Mouse (Mus musculus) cerebellum, adult 9-10 months (tissue): ENCODE measurements at regions not wholly inside any gene's neighbourhood (a gene's known extent, or its start where the extent isn't known, plus 50 kb on each side); places are given as distances from the start of the nearest gene placed in this dataset.

Experiments
- DNase-seq: peaks from one replicate; pipeline ENCODE4 v3.0.0; 2022

DNA sequence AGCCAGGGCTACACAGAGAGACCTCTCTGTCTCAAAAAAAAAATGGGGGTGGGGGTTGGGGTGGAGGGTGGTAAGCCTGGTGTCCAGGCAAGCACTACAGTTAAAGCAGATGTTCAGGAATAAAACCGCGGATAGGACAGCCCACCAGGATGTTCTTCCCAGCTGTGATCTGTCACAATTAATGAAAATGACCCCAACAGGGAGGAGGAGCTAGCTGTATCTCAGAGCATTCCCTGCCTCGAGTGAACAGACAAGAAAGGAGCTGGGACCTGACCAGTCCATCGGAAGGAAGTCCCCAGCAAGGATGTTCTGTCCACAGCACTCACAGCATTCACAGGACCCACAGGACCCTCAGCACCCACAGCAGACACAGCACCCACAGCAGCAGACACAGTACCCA, 80.4 kb downstream of the Utp6 start:
- DNase-seq = no peak

DNA sequence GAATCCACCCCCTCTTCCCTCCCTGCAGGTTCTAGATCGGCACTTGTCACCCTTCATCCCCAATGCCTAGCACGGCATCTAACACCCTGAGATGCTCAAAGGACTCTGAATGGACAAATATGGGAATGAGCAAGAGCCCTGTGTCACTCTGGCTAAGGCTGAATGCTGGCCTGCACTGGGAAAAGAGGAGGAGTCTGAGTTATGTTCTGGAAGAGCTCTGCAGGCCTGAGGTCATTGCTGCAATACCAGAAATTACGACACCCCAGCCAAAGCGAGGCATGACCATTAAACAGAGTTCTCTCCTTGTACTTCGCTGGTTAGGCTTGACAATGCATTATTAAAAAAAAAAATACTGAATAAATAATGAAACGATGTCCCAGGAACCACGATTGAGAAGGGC, 84.1 kb downstream of the Utp6 start:
- DNase-seq = no peak

DNA sequence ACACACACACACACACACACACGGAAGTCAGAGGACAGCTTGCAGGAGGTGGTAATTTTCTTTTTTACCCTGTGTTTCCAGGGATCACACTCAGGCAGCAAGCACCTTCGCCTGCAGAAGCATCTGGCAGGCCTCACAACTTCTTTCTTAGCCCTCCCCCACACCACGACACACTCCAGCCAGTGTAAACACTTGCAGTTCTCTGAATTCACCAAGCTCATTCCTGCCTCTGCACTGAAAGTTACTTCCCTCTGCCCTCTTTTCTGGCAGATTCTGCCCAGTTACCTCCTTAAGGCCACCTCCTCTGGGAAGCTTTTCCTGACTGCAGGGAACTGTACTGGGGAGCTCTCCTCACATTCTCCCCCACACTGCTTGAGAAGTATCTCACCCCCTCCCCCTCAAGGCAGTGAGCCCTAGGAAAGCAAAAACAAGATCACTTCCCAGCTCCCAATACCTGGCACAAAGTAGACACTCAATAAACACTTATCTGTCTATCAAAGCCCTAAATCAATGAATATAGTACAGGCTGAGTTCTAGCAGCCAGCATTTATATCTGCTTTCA, 84.9 kb downstream of the Utp6 start:
- no peak for DNase-seq

DNA sequence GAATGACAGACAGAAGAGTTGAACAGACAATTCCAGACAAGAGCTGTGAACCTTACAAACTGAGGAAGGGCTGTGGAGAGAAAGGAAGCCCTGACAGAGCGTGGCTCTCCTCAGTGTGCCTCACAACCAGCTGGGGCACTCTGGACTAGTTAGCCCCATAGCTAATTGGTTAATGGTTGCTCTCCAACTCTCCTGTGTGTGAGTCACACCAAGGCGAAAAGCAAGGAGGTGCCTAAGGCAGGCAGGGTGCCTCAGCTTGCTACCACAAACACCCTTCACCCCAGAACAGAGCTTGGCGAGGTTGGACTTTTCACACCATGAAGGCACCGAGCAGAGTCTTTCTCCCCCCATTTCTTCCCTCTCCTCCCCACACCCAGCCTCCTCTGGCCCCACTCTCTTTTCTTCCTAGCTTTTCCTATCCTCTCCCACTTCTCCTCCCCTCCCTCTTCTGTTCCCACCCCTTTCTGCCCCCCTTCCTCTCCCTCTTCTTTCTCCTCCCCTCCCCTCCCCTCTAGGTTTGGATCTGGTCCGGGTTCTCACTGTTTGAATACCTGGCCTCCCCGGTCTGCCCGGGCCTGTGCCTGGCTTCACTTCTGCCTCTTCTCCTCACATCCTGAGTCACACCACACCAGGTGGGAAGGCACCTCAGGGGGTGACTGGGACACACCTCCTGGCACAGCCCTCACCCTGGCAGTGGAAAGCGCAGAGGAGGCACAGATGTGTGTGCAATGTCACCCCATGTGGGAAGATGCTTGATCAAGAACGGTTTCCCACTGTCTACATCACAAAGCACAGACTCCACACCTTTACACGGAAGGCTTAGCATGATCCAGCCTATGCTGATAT, 90.2 kb downstream of the Utp6 start:
- DNase-seq = no peak

DNA sequence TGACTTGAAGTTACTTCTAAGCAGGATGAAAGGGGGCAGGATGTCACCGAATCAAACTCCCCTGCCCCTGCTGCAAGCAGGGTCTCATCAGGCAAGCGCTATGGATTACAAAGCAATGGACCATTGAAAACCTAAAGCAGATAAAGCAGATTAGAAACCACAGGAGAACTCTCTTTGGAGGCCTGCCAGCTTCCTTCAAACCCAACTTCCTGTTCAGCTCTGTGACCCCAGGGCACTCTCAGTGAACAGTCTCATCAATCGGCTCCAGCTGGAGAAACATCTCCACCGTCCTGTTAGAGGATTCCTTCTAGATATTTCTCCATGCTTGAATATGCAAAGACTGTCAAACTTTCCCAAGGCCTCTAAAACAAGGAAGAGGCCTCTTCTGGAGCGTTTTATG, 92.0 kb downstream of the Utp6 start:
- DNase-seq = no peak

DNA sequence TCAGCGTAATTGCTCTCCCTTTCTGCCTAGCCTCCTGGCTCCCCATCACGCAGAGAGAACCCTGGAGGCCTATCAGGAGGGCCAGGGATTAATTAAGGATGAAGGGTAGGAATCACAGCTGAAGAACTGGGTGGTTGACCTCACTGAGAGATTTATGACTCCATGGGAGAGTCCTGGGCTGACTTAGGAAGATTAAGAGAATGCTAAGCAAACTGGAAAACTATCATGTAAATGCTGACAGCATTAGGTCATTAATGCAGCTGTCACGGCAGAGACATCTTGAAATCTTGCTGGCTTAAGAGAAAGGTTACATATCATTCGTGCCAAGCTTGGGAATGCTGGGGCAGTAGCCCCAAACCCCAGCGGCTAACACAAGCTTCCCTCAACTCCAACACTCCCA, 93.2 kb downstream of the Utp6 start:
- DNase-seq = no peak

DNA sequence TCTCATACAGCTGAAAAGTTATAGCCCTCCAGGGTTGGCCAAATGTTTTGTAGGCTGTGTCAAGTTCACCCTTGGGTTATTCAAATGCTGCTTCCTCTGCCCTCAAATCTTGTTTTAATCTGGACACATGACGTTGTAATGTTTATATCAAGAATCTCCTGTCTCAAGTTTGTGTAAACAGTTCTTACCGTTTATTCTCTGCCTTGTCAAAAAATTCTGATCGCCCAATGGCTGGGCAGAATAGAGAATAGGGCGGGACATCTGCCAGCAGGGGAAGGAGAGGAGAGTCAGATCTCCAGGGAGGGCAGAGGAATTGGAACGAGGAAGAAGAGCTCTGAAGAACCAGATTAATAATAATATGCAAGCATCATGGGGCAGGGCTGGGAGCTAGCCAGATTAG, 97.4 kb downstream of the Utp6 start:
- DNase-seq = no peak

DNA sequence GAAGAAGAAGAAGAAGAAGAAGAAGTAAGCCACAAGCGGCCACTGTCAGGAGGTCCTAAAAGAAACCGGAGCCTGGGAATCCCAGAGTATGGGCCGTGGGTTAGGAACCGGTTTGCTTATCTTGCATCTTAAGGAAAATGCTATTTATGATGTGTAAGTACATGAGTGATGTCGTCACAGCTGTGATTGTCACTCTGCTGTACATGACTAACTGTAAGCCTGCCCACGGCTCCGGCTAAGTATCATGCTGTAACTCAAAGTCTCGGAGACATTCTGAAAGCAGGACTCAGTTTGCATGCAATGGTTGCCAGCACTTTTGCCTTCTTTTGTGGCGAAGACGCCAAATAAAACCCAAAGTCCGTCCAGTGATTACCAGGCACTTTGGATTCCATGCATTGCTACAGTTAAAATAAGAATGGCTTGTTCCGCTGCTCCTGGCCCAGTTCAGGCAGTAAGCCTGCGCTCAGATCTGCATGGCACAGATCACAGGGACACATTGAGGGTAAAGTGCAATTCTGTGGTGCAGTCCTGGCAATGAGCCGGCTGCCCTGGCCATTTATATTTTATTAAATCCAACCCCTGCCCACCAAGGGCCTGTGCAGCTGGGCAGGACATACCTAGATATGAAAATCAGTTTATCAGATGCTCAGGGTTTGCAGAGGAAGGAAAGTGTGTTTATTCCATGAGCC, 98.6 kb downstream of the Utp6 start:
- DNase-seq = no peak

DNA sequence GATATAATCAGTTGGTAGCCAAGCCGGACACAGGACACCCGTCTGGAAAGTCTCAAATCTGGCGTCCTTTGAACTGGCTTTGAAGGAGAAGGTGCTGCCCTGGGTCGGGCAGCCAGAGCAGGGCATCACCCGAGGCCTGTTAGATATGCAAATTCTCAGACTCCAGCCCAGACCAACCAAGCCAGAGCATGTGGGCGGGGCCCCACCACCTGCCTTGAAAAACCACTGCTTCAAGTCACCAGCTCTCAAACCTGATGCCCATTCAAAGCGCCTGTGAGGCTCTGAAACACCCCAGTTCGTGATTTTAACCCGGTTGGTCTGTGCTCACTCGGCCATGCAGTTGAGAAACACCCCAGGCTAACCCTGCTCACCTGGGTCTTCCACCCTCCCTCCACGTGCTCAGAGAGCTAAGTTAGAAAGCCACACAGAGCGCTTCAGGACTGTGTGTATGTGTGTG, 101.6 kb downstream of the Utp6 start:
- no peak for DNase-seq

DNA sequence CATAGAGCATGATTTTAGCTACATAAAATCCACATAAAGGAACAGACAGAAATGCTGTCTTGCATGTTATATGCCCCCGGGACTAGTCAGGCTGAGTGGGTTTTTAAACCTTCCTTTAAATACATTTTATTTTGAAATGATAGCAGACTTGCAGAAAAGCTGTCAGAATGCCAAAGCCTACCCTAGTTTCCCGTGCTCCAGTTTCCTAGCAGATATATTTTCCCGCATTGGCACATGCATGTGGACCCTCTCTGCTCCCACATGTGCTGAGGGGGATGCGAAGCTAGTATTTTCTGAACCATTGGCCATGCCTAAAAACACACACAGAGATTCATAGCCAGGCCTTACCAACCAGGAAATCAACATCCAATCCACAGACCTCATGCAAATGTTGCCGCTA, 105.8 kb downstream of the Utp6 start:
- no peak for DNase-seq

DNA sequence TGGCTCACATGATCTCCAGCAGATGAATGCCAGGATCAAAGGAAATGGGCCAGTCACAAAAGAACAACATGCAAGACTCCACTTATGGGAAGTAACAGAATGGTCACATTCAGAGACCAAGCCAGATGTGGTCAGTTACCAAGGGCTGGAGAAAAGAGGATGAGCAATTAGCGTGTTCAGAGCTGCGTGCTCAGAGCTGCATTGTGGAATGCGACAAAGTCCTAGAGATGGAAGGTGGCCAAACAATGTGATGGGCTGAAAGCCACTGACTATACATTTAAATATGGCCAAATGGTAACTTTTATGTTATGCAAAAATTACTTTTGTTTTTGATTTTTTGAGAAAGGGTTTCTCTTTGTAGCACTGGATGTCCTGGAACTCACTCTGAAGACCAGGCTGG, 112.6 kb downstream of the Utp6 start:
- DNase-seq = no peak

DNA sequence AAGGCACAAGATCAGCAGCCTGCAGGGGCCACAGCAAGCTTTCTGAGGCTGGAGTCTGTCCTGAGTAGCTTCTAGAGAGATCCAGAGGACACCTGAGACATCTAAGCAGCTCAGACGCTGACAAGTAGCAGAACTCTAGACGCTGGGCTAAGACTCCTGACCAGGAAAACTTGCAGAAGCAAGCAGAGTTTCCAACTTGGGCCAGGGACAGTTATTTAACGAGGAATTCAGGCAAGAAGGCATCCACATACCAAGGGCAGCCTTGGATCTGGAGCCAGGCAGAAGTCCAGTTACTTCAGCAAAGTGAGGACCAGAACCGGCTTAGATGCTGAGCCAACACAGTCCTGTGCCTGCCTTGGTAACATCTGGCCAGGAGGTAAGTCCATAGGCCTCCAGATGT, 117.8 kb downstream of the Utp6 start:
- no peak for DNase-seq

DNA sequence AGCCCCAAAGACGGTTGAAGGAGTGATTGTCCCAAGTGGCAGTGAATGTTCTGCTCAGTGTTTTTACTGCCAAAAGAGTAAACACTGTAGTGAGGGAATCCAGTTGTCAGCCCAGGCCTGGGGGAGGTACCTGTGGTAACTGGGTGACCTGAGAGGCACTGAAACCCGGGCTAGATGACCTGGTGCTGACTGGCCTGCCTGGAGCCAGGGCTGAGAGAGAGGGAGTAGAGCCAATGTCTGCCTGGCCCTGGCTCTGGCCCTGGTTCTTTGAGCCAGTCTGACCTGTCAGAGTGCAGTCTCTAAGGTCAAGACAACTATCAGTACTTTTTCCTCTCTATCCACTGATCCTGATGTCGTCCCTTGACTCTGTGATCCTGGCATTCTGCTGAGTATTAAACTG, 119.2 kb downstream of the Utp6 start:
- no peak for DNase-seq

DNA sequence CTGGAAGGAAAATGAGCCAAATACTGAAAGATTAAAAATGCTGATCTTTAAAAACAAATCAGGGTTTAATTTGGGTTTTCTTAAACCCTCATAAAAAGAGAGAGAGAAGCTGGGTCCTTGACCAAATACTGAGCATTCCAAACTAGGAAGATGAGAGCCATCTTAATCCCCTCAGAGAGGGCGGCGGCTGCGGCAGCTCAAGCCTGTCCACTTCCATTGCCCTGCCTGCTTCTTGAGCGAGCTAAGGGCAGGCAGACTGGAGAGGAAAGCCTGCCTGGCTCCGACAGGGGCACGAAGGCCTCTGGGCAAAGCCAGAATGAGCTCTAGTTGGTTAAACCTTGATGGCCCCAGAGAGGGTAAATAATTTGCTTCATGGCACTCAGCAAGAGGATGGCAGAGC, 122.2 kb downstream of the Utp6 start:
- no peak for DNase-seq

DNA sequence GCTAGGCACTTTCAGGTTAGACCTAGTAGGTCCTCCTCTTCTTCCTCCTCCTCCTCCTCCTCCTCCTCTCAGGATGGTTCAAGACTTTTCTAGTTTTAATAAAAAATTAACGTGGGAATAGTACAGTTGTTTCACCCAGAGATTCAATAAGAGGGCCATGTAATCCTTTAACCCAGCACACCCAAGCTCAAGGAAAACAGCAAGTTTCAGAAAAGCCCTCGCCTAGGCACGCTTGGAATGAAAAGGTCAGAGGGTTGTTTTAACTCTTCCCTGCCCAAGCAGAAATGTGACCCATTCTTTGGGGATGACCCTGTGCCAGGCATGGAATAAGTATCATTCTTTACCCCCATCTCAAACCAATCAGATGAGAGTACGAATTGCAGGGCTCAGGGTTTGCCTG, 124.1 kb downstream of the Utp6 start:
- DNase-seq = no peak

DNA sequence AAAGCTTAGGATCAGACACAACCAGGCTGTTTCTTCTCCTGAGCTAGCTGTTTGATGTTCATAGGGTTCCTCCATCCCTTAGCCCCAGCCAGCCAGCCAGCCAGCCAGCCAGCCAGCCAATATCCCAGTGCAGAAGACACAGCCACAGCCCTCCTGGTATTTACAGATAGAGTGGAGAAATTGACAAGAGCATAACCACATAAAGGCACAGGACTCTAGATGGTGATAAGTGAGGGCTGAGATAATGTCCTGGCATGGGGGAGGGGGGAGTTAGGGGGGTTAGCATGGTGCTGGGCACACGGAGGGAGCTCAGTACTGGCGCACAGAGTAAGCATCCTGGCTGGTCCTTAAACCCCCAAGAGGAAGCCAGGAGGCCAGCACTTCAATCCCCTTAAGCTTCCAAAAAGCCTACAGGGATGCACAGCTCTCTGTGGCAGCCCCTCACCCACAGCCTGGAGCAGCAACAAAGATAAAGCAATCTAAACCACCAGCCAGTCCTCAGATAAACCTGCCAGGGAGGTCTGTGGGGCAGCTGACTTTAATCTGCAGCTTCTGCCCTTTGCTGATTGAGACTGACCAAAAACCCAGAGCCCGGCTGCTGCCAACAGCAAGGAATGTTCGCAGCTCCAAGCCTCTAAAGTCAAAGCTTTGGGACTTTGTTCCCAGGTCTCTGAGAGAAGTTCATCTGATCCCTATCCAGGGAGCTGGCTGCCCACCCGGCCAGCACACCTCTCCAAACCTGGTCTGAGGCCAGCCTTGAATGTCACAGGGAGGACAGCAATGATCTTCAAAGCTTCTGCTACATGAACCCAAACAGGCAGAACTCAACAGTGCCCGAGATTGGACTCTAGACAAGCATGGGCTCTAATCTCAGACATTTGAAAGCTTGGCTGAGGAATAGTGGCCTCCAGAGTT, 124.9 kb downstream of the Utp6 start:
- DNase-seq = no peak

DNA sequence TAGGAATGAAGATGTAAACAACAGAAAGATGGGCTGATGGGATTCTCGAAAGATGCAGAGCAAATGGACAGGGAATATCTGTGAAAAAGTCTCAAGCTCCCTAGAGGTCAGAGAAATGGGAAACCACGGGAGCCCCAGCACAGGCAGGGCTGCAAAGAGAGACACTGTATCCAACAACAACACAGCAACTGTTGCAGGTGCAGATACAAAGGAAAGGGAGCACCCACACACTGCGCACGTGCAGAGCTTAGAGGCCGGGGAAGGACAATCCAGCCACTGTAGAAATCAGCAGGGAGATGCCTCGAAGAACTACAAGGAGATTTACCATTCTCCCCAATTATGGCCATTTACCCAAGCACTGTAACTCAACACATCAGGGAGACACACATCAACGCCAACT, 126.3 kb downstream of the Utp6 start:
- no peak for DNase-seq

DNA sequence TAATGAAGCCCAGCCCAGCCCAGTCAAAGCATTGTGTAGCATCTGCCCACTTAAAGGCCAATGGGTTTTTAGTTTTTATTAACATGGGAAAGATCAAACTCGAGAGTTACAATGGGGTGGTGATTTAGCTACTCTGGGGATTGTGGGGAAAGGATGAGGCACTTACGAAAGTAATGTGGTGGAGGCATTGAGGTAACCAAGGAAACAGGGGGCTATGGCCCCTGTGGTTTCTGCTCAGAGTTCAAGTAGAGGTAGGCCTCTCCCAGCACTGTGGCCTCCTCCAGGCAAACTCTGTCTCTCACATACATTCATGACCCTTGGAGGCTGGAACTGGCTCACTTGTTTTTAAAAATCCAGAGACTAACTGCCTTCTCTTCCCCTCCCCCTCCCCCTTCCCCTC, 128.4 kb downstream of the Utp6 start:
- no peak for DNase-seq

DNA sequence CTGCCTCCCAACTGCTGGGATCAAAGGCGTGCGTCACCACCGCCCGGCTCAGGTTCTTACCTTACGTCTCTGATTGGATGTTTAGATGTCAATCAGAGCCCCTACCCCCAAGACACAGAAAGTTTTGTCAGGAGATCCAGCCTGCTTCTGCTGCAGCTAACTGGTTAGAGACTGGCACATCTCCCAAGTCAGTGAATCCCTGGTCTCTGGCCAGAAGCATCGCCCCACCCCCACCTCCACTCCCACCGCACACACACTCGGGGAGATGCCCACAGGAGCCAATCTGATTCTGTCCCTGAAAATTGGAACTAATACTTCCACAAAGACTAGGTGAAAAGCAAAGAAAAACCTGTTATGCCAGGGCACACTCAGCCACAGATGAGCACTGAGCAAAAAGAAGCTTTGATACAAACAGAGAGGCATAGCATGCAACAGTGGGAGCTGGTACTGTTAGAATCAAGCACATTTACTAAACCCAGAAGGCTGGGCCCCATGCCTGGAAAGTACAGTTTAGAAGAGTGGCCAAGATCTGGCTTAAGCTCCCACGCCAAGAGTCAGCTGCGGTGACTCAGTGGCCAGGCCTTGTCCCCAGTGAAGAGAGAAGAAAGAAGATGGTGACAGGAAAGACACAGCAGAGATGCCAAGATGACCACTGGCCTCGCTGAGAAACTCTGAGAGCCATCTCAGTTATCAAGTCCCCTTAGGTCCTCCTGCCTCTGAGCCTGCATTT, 130.4 kb downstream of the Utp6 start:
- DNase-seq = no peak

DNA sequence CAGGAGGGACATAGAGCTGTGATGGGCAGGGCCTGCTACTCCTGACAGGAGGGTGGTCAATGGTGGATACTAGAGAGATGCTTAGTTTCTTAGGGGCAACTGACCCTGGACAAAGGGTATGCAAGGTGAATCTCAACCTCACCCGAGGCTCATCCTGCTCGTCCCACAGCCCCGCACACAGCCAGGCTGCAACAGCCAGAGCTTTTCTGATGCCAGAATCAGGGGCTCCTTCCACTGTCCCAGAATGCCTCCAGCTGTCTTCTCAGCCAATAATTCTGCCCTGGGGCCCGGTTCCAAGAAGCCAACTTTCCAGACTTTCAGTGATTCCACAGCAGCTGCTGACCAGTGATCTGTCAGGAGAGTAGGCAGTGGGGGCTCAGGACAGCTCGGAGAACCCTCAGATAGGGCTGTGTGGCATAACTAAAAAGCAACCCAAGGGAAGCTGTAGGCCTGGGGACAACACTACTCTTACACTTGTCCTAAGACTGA, 131.6 kb downstream of the Utp6 start:
- DNase-seq = no peak

DNA sequence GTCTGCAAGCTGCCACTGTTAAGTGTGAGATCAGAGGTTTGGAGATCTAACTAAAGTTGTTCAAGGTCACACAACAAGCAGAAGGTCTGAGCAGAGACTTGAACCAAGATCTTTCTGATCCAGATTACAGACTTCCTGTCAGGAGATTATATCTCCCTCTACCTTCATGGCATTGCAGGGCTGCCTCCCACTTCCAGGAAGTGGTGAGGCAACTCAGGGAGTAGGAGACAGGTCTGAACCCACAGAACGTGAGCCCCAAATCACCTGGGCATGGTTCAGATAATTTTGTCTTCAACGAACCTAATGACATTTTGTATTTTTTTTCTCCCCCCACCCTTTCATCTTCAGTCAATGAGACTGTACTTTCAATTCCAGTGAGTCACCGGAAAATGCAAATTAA, 135.2 kb downstream of the Utp6 start:
- DNase-seq = no peak

DNA sequence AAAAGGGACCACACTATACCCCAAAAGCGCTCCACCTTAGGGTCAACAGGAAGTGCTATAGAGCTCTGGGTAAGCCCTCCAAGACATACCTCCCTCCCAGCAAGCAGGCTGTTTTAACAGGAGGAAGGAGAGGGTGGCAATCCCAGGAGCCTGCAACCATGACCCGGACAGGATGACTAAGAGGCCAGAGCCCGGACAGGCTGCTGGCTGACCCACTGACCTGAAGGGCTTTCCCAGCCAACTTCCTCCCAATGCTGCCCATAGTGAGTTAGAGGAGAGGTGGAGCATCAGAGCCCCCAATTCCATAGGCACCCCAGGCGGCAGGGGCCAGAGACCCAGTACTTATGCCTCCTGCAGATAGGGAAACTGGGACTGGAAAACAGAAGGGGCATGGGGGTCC, 136.3 kb downstream of the Utp6 start:
- DNase-seq = no peak
